Mouse (Mus musculus): Measurements from ENCODE around the gene Ddx6. TPM values are rescaled to one million over a fixed set of nuclear protein-coding genes. Genes with fewer than 3 reads are reported as not detected.

The Ddx6 gene
- polyA plus RNA-seq, 1 experiment from 2014 or later = 17.6 TPM

GRCm38 (mm10) chr9:44647026-44647425, 42.3 kb downstream of the Ddx6 start:
- Histone ChIP-seq H3K9ac (no peak overlapping the region), H3K27me3 (replicated peaks) (no peaks in the 10 kb centered on the region), H3K4me2 (replicated peaks) (no peak overlapping the region), H3K4me1 (no peaks in the 10 kb centered on the region; the same call in 1 of the 2 replicates), H3K4me3 (no peak overlapping the region), H3K36me3 (no peaks in the 10 kb centered on the region), H3K9me3 (no peaks in the 10 kb centered on the region), H3K27ac (no peak overlapping the region)
- ATAC-seq (ENCODE audit: low FRiP score, low read depth) = no peak
- 90% methylated on average over 8 of the region's 8 CpGs for WGBS

GRCm38 (mm10) chr9:44647656-44648055, 43.0 kb downstream of the Ddx6 start:
- 90% methylated on average over 4 of the region's 4 CpGs for WGBS
- Histone ChIP-seq H3K4me2 (replicated peaks) (no peak overlapping the region), H3K9me3 (no peaks in the 10 kb centered on the region), H3K36me3 (no peaks in the 10 kb centered on the region), H3K27ac (no peak overlapping the region), H3K27me3 (replicated peaks) (no peaks in the 10 kb centered on the region), H3K4me1 (no peaks in the 10 kb centered on the region; the same call in 1 of the 2 replicates), H3K9ac (no peak overlapping the region), H3K4me3 (no peak overlapping the region)
- no peak for ATAC-seq (ENCODE audit: low FRiP score, low read depth)

GRCm38 (mm10) chr9:44648881-44649281, 44.2 kb downstream of the Ddx6 start:
- Histone ChIP-seq H3K9me3 (no peaks in the 10 kb centered on the region), H3K36me3 (no peaks in the 10 kb centered on the region), H3K9ac (no peak overlapping the region), H3K4me1 (no peaks in the 10 kb centered on the region; the same call in 1 of the 2 replicates), H3K4me3 (no peak overlapping the region), H3K27me3 (replicated peaks) (no peaks in the 10 kb centered on the region), H3K27ac (no peak overlapping the region), H3K4me2 (replicated peaks) (no peak overlapping the region)
- 85% methylated on average over 7 of the region's 7 CpGs for WGBS
- no peak for ATAC-seq (ENCODE audit: low FRiP score, low read depth)

- 7% methylated on average over 8 of the region's 8 CpGs for WGBS
- no peak overlapping the region for H3K9ac ChIP-seq
- ATAC-seq (ENCODE audit: low FRiP score, low read depth) = peak; percentile 68; the same call in 1 of the 2 replicates
- no peaks in the 10 kb centered on the region for H3K9me3 ChIP-seq
- H3K4me1 ChIP-seq = peaks cover 6% of the 10 kb centered on the region; the same call in 1 of the 2 replicates
- no peak overlapping the region for H3K4me3 ChIP-seq
- no peaks in the 10 kb centered on the region for H3K36me3 ChIP-seq
- no peaks in the 10 kb centered on the region for H3K27me3 ChIP-seq (replicated peaks)
- no peak overlapping the region for H3K27ac ChIP-seq
- H3K4me2 ChIP-seq (replicated peaks) = no peak overlapping the region
These were observed 47.3 kb downstream of the Ddx6 start for GRCm38 (mm10) chr9:44652027-44652426.

GRCm38 (mm10) chr9:44653896-44654295, 49.2 kb downstream of the Ddx6 start:
- no peak overlapping the region for H3K4me3 ChIP-seq
- no peak overlapping the region for H3K4me2 ChIP-seq (replicated peaks)
- no peaks in the 10 kb centered on the region for H3K9me3 ChIP-seq
- ATAC-seq (ENCODE audit: low FRiP score, low read depth) = no peak
- no peak overlapping the region for H3K9ac ChIP-seq
- peaks cover 6% of the 10 kb centered on the region; the same call in 1 of the 2 replicates for H3K4me1 ChIP-seq
- WGBS = 73% methylated on average over 4 of the region's 4 CpGs
- H3K36me3 ChIP-seq = no peaks in the 10 kb centered on the region
- H3K27ac ChIP-seq = no peak overlapping the region
- H3K27me3 ChIP-seq (replicated peaks) = no peaks in the 10 kb centered on the region

GRCm38 (mm10) chr9:44655098-44656066, 50.7 kb downstream of the Ddx6 start:
- no peaks in the 10 kb centered on the region for H3K36me3 ChIP-seq
- H3K27me3 ChIP-seq (replicated peaks) = no peaks in the 10 kb centered on the region
- peak overlapping the region; percentile 50 for H3K4me2 ChIP-seq (replicated peaks)
- ATAC-seq (ENCODE audit: low FRiP score, low read depth) = 0 out of 2 replicates have a peak, but pooled peaks have one; percentile 33
- no peaks in the 10 kb centered on the region for H3K9me3 ChIP-seq
- 29% methylated on average over 26 of the region's 26 CpGs for WGBS
- H3K9ac ChIP-seq = no peak overlapping the region
- 0 out of 2 replicates have a peak, but pooled peaks cover 6% of the 10 kb centered on the region for H3K4me1 ChIP-seq
- H3K4me3 ChIP-seq = no peak overlapping the region; the same call in 1 of the 2 replicates
- no peak overlapping the region for H3K27ac ChIP-seq

GRCm38 (mm10) chr9:44663706-44664105, 59.0 kb downstream of the Ddx6 start:
- 91% methylated on average over 6 of the region's 6 CpGs for WGBS
- H3K36me3 ChIP-seq = no peaks in the 10 kb centered on the region
- H3K4me1 ChIP-seq = no peaks in the 10 kb centered on the region
- no peak overlapping the region for H3K9ac ChIP-seq
- H3K9me3 ChIP-seq = no peaks in the 10 kb centered on the region
- H3K4me3 ChIP-seq = no peak overlapping the region
- H3K27me3 ChIP-seq (replicated peaks) = no peaks in the 10 kb centered on the region
- H3K4me2 ChIP-seq (replicated peaks) = no peak overlapping the region
- no peak overlapping the region for H3K27ac ChIP-seq
- no peak for ATAC-seq (ENCODE audit: low FRiP score, low read depth)

GRCm38 (mm10) chr9:44671416-44671815, 66.7 kb downstream of the Ddx6 start:
- WGBS = 90% methylated on average over 5 of the region's 5 CpGs
- no peaks in the 10 kb centered on the region for H3K4me1 ChIP-seq
- ATAC-seq (ENCODE audit: low FRiP score, low read depth) = no peak

GRCm38 (mm10) chr9:44672291-44672865, 67.7 kb downstream of the Ddx6 start:
- Histone ChIP-seq H3K4me3 (no peak overlapping the region), H3K9me3 (no peaks in the 10 kb centered on the region), H3K36me3 (no peaks in the 10 kb centered on the region), H3K4me1 (no peaks in the 10 kb centered on the region), H3K27ac (no peak overlapping the region), H3K9ac (no peak overlapping the region), H3K4me2 (replicated peaks) (no peak overlapping the region), H3K27me3 (replicated peaks) (no peaks in the 10 kb centered on the region)
- ATAC-seq (ENCODE audit: low FRiP score, low read depth) = no peak
- WGBS = 77% methylated on average over 2 of the region's 2 CpGs

More at GRCm38 (mm10) chr9:44671416-44671815, 66.7 kb downstream of the Ddx6 start:
- Histone ChIP-seq H3K9me3 (no peaks in the 10 kb centered on the region), H3K27me3 (replicated peaks) (no peaks in the 10 kb centered on the region), H3K27ac (no peak overlapping the region), H3K4me2 (replicated peaks) (no peak overlapping the region), H3K36me3 (no peaks in the 10 kb centered on the region), H3K4me3 (no peak overlapping the region), H3K9ac (no peak overlapping the region)

GRCm38 (mm10) chr9:44673005-44673404, 68.3 kb downstream of the Ddx6 start, which contains the start of gene Treh:
TSS of gene Treh (plus strand) at chr9:44673233.
- H3K36me3 ChIP-seq = no peaks in the 10 kb centered on the region
- no peaks in the 10 kb centered on the region for H3K9me3 ChIP-seq
- H3K27ac ChIP-seq = no peak within 1 kb of the TSS
- ATAC-seq (ENCODE audit: low FRiP score, low read depth) = no peak
- H3K27me3 ChIP-seq (replicated peaks) = no peaks in the 10 kb centered on the region
- WGBS = 84% methylated on average over 3 of the region's 3 CpGs
- no peak within 1 kb of the TSS for H3K9ac ChIP-seq
- H3K4me3 ChIP-seq = no peak within 1 kb of the TSS
- no peaks in the 10 kb centered on the region for H3K4me1 ChIP-seq
- no peak within 1 kb of the TSS for H3K4me2 ChIP-seq (replicated peaks)

- Histone ChIP-seq H3K4me3 (no peak overlapping the region), H3K9ac (no peak overlapping the region), H3K27ac (no peak overlapping the region), H3K4me2 (replicated peaks) (no peak overlapping the region), H3K4me1 (no peaks in the 10 kb centered on the region), H3K36me3 (no peaks in the 10 kb centered on the region), H3K9me3 (no peaks in the 10 kb centered on the region), H3K27me3 (replicated peaks) (no peaks in the 10 kb centered on the region)
- ATAC-seq (ENCODE audit: low FRiP score, low read depth) = no peak
- WGBS = 89% methylated on average over 2 of the region's 2 CpGs
These were observed 73.7 kb downstream of the Ddx6 start for GRCm38 (mm10) chr9:44678288-44678871.

- no peaks in the 10 kb centered on the region for H3K9me3 ChIP-seq
- H3K27ac ChIP-seq = no peak overlapping the region
- no peaks in the 10 kb centered on the region for H3K27me3 ChIP-seq (replicated peaks)
- H3K4me1 ChIP-seq = no peaks in the 10 kb centered on the region
- H3K36me3 ChIP-seq = no peaks in the 10 kb centered on the region
- H3K9ac ChIP-seq = no peak overlapping the region
- ATAC-seq (ENCODE audit: low FRiP score, low read depth) = no peak
- H3K4me2 ChIP-seq (replicated peaks) = no peak overlapping the region
- 70% methylated on average over 5 of the region's 5 CpGs for whole genome bisulfite sequencing
- no peak overlapping the region for H3K4me3 ChIP-seq
These were observed 74.9 kb downstream of the Ddx6 start for GRCm38 (mm10) chr9:44679565-44679964.

All from neural tube, embryonic 12.5 days (tissue).